Mouse (Mus musculus): ENCODE results near the gene 2200002J24Rik.

The 2200002J24Rik gene

GRCm38 (mm10) chr7:30698589-30698988 lies at the start of gene 2200002J24Rik:
Gene 2200002J24Rik, plus strand, starts transcription at chr7:30698926.
- DNase-seq = no peak

DNA sequence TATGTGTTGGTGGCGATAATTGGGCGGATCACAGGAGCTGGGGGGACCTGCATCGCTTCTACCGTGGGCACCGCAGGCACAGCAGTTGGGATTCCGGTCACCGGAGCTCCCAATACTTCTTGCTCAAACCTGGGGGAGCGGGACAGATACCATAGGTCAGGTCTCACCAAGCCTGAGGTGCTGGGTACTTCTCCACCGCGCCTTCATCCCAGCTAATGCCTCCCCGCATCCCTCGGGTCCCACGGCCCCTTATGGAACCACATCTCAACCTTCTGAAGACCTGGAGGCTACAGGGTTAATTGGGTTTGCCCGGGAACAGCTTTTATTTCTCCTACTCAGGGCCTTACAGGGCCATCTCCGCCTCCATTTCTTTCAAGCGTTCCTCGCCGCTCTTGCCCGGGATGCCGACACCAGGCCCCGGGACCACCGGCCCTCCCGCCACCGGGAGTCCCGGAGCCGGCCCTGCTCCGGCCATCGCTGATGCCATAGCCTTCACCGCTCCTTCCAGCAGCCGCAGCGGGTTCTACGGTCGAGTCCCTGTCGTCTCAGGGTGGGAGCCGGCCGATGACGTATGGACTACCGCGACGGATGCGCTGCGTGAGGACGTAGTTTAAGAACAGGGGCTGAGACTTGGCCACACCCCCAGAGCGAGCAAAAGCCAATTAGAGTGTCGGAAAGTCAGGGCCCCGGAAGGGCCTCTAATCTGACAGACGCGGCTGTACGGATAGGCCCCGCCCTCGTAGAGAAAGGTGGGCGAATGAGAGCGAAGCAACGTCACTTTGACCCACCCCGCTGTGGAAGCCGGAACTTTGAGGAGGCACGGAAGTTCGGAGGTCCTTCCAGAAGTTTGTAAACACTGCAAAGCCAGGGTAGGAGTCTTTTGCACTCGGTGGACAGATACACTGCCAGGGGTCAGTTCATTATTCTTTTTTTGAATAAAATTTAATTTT lies 48.9 kb upstream of the 2200002J24Rik start, which contains the start of gene Rbm42:
TSS of gene Rbm42 (minus strand) at position 727 of the 950 bp plus-strand sequence.
- peak; percentile 93 to 97 for DNase-seq

DNA sequence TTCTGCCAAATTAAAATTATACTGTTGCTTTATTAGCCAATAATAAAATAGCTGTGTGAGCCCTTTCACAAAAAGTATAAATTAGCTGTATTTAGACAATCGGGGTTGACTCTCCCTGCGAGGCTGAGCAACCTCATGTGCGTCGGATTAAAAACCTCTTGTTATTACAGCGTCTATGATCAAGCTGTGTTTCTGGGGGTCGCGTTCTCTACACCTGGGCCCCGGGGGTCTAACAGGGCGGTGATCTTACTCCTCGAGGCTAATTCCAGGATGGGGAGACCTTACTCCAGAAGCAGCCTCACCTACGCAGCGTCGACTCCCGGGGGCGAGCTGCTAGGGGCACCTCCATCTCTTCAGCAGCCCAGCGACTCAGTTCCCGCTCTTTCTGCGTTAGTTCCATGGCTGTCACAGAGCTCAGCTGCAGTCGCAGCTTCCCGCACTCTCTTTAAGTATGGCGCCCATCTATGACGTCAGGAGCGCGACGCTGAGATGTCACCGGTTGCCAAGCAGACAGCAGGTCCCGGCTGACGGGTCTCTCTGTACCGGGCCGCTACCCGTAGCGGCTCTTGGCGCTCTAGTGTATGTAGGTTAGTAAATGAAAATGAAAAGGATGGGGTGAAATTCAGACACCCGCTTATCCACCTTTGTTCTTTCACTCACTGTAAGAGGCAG lies 34.1 kb upstream of the 2200002J24Rik start, which contains the start of gene Haus5:
TSS of gene Haus5 (minus strand) at position 466 of the 672 bp plus-strand sequence.
- DNase-seq = peak; percentile 83 to 91

GRCm38 (mm10) chr7:30665321-30665720 lies 33.4 kb upstream of the 2200002J24Rik start:
- no peak for DNase-seq

DNA sequence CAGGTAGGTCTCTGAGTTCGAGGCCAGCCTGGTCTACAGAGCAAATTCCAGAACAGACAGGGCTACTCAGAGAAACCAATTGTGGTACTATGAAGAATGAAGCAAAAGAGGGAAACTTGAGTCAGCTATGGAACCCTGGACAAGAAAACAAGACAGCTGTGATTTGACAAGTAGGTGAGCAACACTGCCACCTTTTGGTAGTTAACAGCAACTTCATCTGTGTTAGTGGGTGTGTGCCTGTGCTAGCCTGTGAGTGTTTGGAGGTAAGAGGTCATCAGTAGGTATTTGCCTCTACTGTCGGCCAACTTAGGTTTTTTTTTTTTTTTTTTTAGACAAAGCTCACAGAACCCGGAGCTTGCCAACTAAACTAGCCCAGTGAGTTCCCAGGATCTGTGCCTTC lies 29.5 kb upstream of the 2200002J24Rik start:
- DNase-seq = no peak

GRCm38 (mm10) chr7:30671480-30671879 lies 27.2 kb upstream of the 2200002J24Rik start, which contains the start of gene Pmis2:
Gene Pmis2, minus strand, starts transcription at chr7:30671605.
- DNase-seq = no peak

- no peak for DNase-seq
Observed at GRCm38 (mm10) chr7:30678263-30678975, 20.3 kb upstream of the 2200002J24Rik start.

GRCm38 (mm10) chr7:30681897-30682296 lies 16.8 kb upstream of the 2200002J24Rik start:
- DNase-seq = no peak

GRCm38 (mm10) chr7:30683425-30683824 lies 15.3 kb upstream of the 2200002J24Rik start:
- DNase-seq = no peak

DNA sequence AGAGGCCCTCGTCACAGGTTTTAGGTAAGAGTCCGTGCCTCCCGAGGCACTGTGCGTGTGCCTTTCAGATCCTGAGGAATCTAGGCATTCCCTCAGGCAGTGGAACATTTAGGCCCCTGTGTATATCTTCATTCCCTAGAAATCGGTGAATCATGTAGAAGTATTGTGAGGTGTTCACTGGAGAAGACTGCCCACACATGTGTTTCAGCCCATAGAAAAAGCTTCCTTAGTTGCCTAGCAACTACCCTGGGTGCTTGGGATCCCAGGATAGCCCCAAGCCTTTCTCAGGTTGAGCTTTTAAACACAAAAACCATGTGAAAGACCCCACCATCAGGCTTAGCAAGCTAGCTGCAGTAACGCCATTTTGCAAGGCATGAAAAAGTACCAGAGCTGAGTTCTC lies 10.4 kb upstream of the 2200002J24Rik start:
- no peak for DNase-seq

DNA sequence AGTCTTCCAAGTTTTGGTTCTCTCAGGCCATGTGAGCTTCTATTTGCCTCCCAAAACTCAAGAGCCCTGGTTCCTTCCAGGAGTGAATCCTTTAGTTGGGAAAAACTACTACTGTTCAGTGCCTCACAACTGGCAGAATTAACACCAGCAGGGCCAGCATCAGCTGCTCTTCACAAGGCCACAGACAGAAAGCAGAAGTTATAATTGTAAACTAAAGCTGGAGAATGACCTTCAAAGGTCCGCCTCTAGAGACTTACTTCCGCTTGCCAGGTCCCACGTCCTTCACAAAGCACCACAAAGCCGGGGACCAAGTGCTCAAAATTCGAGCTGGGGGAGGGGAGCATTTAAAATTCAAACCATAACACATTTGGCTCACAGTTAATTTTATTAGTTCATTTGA lies 625 bp upstream of the 2200002J24Rik start:
- peak in 1 of 2 experiments; percentile 21 for DNase-seq

DNA sequence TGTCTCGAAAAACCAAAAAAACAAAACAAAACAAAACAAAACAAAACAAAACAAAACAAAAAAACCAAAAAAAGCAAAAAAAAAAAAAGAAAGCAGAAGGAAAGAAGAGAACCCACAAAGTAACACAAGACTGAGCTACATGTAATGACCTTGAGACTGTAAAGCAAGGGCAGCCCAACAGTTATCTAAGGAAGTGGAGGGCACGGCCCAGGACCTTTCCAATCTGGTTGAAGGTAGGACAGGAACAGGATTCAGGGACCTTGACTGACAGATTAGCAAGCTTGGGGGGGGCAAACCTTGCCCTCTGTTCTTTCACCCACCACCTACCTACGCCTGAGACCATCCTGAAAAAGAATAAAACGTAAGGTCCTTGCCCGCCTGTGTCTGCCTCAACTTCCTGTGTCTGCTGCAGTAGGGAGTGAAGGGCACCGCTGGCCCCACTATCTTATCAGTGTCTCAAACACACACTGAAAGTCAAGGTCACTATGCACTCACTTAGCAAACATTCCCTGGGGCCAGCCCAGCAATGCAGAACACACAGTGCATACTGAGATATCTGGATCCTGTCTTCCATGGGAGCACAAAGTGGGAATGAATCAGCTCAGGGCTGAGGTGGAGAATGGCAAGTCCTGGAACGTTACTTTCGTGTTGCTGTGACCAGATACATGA lies 7.6 kb downstream of the 2200002J24Rik start:
- DNase-seq = no peak

GRCm38 (mm10) chr7:30707441-30707840 lies 8.7 kb downstream of the 2200002J24Rik start:
- DNase-seq = no peak

GRCm38 (mm10) chr7:30711942-30712341 lies 13.2 kb downstream of the 2200002J24Rik start, which contains the start of gene Atp4a:
Gene Atp4a, plus strand, starts transcription at chr7:30712209.
- no peak for DNase-seq

DNA sequence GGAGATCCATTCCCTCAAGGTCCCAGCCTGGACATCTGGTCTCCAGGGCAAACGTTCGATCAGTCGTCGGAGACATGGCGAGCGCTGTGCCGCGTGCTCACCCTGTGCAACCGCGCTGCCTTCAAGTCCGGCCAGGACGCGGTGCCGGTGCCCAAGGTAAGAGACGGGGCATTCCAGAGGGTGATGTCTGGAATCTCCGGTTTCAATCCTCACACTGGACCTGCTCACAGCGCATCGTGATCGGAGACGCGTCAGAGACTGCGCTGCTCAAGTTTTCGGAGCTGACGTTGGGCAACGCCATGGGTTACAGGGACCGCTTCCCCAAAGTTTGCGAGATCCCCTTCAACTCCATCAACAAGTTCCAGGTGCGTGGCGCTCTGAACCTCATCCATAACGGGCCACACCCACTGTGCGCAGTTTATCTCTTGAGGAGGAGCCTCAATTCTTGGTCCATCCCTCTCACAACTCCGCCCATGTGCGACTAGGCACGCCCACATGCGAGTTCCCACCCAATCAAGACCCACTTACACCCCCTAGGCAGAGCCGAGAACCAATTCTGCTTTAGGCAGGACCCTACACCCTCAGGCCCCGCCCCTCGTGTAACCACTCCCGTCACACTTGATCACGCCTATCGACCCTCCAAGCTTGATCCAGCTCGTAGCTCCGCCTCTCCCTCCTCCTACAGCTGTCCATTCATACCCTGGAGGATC lies 18.4 kb downstream of the 2200002J24Rik start:
- DNase-seq = peak; percentile 69 to 70

- DNase-seq = no peak
Observed at GRCm38 (mm10) chr7:30717716-30718046, 19.0 kb downstream of the 2200002J24Rik start.

DNA sequence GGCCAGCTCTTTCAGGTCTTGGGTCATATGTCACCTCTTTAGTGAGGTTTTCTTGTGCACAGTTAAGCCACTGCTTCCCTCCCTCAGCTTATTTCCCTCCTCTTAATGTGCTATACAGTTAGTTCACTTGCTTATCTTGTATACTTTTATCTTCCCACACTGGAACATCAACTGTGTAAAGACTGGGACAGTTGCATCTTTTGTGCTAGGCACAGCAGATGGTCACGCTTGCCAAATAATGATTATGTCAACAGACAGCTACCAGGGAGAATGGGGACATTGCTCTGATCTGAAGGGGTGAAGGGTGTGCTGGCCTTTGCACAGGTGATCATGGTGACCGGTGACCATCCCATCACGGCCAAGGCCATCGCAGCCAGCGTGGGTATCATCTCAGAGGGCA lies 20.9 kb downstream of the 2200002J24Rik start:
- DNase-seq = no peak

DNA sequence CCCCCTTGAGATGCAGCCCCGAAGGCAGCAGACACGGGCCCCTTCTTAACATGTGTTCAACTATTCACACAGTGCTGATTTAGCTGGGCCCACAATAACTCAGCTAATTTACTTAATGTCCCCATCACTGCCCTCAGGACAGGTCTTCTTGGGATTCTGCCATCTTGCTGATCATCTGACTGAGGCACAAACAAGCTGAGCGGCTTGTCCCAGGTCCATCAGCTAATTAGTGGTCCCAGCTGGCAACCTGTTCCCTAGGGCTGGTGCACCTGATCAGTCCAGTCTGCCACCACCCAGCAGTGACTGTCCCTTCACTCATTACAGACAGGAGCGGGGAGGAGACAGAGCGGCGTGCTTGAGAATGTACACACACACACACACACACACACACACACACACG lies 22.6 kb downstream of the 2200002J24Rik start:
- DNase-seq = no peak

- no peak for DNase-seq
Observed at GRCm38 (mm10) chr7:30723274-30723953, 24.7 kb downstream of the 2200002J24Rik start.

DNA sequence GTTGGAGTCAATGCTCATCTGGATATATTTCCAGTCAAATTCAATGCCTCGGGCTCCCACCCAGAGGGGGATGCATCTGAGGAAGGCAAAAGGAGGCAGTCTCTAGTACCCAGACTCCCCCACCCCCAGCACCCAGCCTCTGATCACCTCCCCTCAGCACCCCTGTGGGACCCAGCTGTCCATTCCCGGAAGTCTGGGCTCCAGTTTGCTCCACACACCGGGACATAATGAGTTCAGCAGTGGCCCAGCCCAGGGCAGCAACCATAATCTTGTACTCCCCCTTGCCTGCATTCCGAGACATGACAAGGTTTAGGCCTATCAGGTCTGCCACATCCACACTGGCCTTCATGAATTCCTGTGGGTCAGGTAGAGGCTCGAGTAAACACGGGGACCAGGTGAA lies 29.5 kb downstream of the 2200002J24Rik start:
- no peak for DNase-seq

All from spleen, adult 18-20 months (tissue).